Mouse (Mus musculus) neural tube, embryonic 14.5 days (tissue): ENCODE measurements around the gene Mettl16. TPM values are rescaled to one million over a fixed set of nuclear protein-coding genes. Genes with fewer than 3 reads are reported as not detected.
A peak's percentile ranks its signal among the peaks of the same experiment; 100 is the strongest.

Source experiments
- ATAC-seq: fragments of 200-750 bp; cut with Nextera tagmentation; 2 replicates; pipeline ENCODE4 v1.8.0; 2017; ENCODE audit warnings: low read depth, mild to moderate bottlenecking, moderate TSS enrichment, moderate library complexity
- H3K27ac ChIP-seq: fragments of 300-500 bp; sonication (generic); 2 replicates; pipeline ENCODE4 v1.5.1; 2014; ENCODE audit warnings: low read depth, mild to moderate bottlenecking, control low read depth, low read length, moderate library complexity, mixed read lengths
- H3K27me3 ChIP-seq: fragments of 300-500 bp; sonication (generic); 2 replicates; pipeline ENCODE4 v1.6.1; 2014; ENCODE audit warnings: low read length; ENCODE audit not compliant: control insufficient read depth, insufficient read depth
- H3K36me3 ChIP-seq: fragments of 300-500 bp; sonication (generic); 2 replicates; pipeline ENCODE4 v1.6.1; 2014; ENCODE audit warnings: low read length, mixed read lengths; ENCODE audit not compliant: control insufficient read depth, insufficient read depth
- H3K4me1 ChIP-seq: fragments of 300-500 bp; sonication (generic); 2 replicates; pipeline ENCODE4 v1.6.1; 2014; ENCODE audit warnings: low read length; ENCODE audit not compliant: control insufficient read depth, insufficient read depth
- H3K4me2 ChIP-seq: fragments of 300-500 bp; sonication (generic); 2 replicates; pipeline ENCODE4 v1.6.1; 2014; ENCODE audit warnings: mild to moderate bottlenecking, low read depth, low read length, control low read depth
- H3K4me3 ChIP-seq: fragments of 300-500 bp; sonication (generic); 2 replicates; pipeline ENCODE4 v1.5.1; 2014; ENCODE audit warnings: low read depth, low read length, control low read depth, mixed read lengths
- H3K9ac ChIP-seq: fragments of 300-500 bp; sonication (generic); replicated peaks from 2 replicates; pipeline ENCODE4 v1.6.1; 2014; ENCODE audit warnings: low read depth, mild to moderate bottlenecking, control low read depth, low read length, mixed read lengths
- H3K9me3 ChIP-seq: fragments of 300-500 bp; sonication (generic); 2 replicates; pipeline ENCODE4 v1.6.1; 2016; ENCODE audit warnings: low read length; ENCODE audit not compliant: control insufficient read depth
- WGBS: fragments of 180-500 bp; shearing (Covaris S2); extraction: QIAGEN DNeasy Blood & Tissue Kit; methylation state at CpG from one replicate; pipeline ENCODE4 v1.1.7; 2014; 5-methylcytosine and 5-hydroxymethylcytosine counted together
- polyA plus RNA-seq: library from polyadenylated mRNA; unstranded; fragments of >200 nt; fragmentation: Nextera tagmentation; extraction: Ambion mirVana; gene quantifications from 2 replicates; pipeline ENCODE4 v1.2.1, GENCODE M21; 2014

Mettl16 gene
- polyA plus RNA-seq, 1 experiment from 2014 or later = 33.9 TPM

GRCm38 (mm10) chr11:74748022-74748421, 22.6 kb upstream of the Mettl16 start:
- 84% methylated on average over 4 of the region's 4 CpGs for WGBS
- H3K27ac ChIP-seq = no peak overlapping the region
- H3K4me3 ChIP-seq = no peak overlapping the region
- no peaks in the 10 kb centered on the region for H3K9me3 ChIP-seq
- H3K27me3 ChIP-seq = no peaks in the 10 kb centered on the region
- ATAC-seq = no peak
- H3K36me3 ChIP-seq = no peaks in the 10 kb centered on the region
- H3K4me2 ChIP-seq = no peak overlapping the region
- H3K4me1 ChIP-seq = no peaks in the 10 kb centered on the region
- H3K9ac ChIP-seq = no peak overlapping the region

- Histone ChIP-seq H3K27ac (no peak overlapping the region), H3K9me3 (no peaks in the 10 kb centered on the region), H3K4me1 (no peaks in the 10 kb centered on the region), H3K4me2 (no peak overlapping the region), H3K27me3 (no peaks in the 10 kb centered on the region), H3K36me3 (no peaks in the 10 kb centered on the region), H3K9ac (no peak overlapping the region), H3K4me3 (no peak overlapping the region)
- WGBS = 85% methylated on average over 13 of the region's 13 CpGs
- no peak for ATAC-seq
Observed at GRCm38 (mm10) chr11:74749241-74749640, 21.4 kb upstream of the Mettl16 start.

- Histone ChIP-seq H3K36me3 (no peaks in the 10 kb centered on the region), H3K4me3 (no peak overlapping the region), H3K27me3 (no peaks in the 10 kb centered on the region), H3K9me3 (no peaks in the 10 kb centered on the region), H3K9ac (no peak overlapping the region), H3K4me2 (no peak overlapping the region), H3K4me1 (no peaks in the 10 kb centered on the region), H3K27ac (peak overlapping the region; percentile 70)
- 85% methylated on average over 7 of the region's 7 CpGs for WGBS
- ATAC-seq = no peak
Observed at GRCm38 (mm10) chr11:74750662-74751351, 19.8 kb upstream of the Mettl16 start.

GRCm38 (mm10) chr11:74751352-74752066, 19.1 kb upstream of the Mettl16 start:
- ATAC-seq = peak; percentile 56; the same call in 1 of the 2 replicates
- Histone ChIP-seq H3K4me1 (no peaks in the 10 kb centered on the region), H3K9me3 (no peaks in the 10 kb centered on the region), H3K36me3 (no peaks in the 10 kb centered on the region), H3K27me3 (no peaks in the 10 kb centered on the region), H3K27ac (peak overlapping the region; percentile 70), H3K4me3 (no peak overlapping the region), H3K9ac (no peak overlapping the region), H3K4me2 (no peak overlapping the region)
- 35% methylated on average over 9 of the region's 9 CpGs for WGBS

- Histone ChIP-seq H3K36me3 (no peaks in the 10 kb centered on the region), H3K9ac (no peak overlapping the region), H3K9me3 (no peaks in the 10 kb centered on the region), H3K4me1 (no peaks in the 10 kb centered on the region), H3K4me2 (no peak overlapping the region), H3K27me3 (no peaks in the 10 kb centered on the region), H3K27ac (no peak overlapping the region), H3K4me3 (no peak overlapping the region)
- ATAC-seq = no peak
- 64% methylated on average over 2 of the region's 2 CpGs for WGBS
Observed at GRCm38 (mm10) chr11:74756631-74757030, 14.0 kb upstream of the Mettl16 start.

- Histone ChIP-seq H3K27me3 (no peaks in the 10 kb centered on the region), H3K4me2 (no peak overlapping the region), H3K9me3 (no peaks in the 10 kb centered on the region), H3K4me3 (no peak overlapping the region), H3K4me1 (no peaks in the 10 kb centered on the region), H3K36me3 (no peaks in the 10 kb centered on the region), H3K27ac (no peak overlapping the region), H3K9ac (no peak overlapping the region)
- no peak for ATAC-seq
- 73% methylated on average over 12 of the region's 12 CpGs for WGBS
Observed at GRCm38 (mm10) chr11:74761011-74761705, 9.5 kb upstream of the Mettl16 start.

GRCm38 (mm10) chr11:74763960-74764625, 6.5 kb upstream of the Mettl16 start:
- no peak for ATAC-seq
- WGBS = 83% methylated on average over 10 of the region's 10 CpGs

GRCm38 (mm10) chr11:74767469-74767868, 3.2 kb upstream of the Mettl16 start:
- H3K36me3 ChIP-seq = no peaks in the 10 kb centered on the region
- no peak overlapping the region for H3K9ac ChIP-seq
- 87% methylated on average over 4 of the region's 4 CpGs for WGBS
- H3K27me3 ChIP-seq = no peaks in the 10 kb centered on the region
- no peak overlapping the region for H3K4me3 ChIP-seq
- H3K9me3 ChIP-seq = no peaks in the 10 kb centered on the region
- peaks cover 15% of the 10 kb centered on the region for H3K4me1 ChIP-seq
- H3K27ac ChIP-seq = no peak overlapping the region
- H3K4me2 ChIP-seq = no peak overlapping the region
- ATAC-seq = no peak

More at GRCm38 (mm10) chr11:74763960-74764625, 6.5 kb upstream of the Mettl16 start:
- Histone ChIP-seq H3K27me3 (no peaks in the 10 kb centered on the region), H3K4me3 (no peak overlapping the region), H3K36me3 (no peaks in the 10 kb centered on the region), H3K4me1 (no peaks in the 10 kb centered on the region), H3K27ac (no peak overlapping the region), H3K9me3 (no peaks in the 10 kb centered on the region), H3K4me2 (no peak overlapping the region), H3K9ac (no peak overlapping the region)
